Mouse (Mus musculus) C2C12 (cell line): ENCODE results near the gene Gm4187. TPM values are rescaled to one million over a fixed set of nuclear protein-coding genes. Genes with fewer than 3 reads are reported as not detected.
"Not testable (repeated sequence)": the region's sequence is repeated elsewhere in the genome, so short reads cannot be mapped to it uniquely, and the experiment has no call there.

ENCODE experiments used
- H3K27me3 ChIP-seq: one replicate; pipeline ENCODE4 v1.6.1; 2011; ENCODE audit not compliant: control insufficient read depth, insufficient read depth, insufficient read length
- H3K36me3 ChIP-seq: one replicate; pipeline ENCODE4 v1.6.1; 2011; ENCODE audit not compliant: control insufficient read depth, insufficient read depth
- H3K4me3 ChIP-seq: one replicate; pipeline ENCODE4 v1.5.1; 2011; ENCODE audit warnings: mild to moderate bottlenecking, control low read depth; ENCODE audit not compliant: poor library complexity, insufficient read depth, severe bottlenecking
- H3K79me2 ChIP-seq: one replicate; pipeline ENCODE4 v1.6.1; 2011; ENCODE audit not compliant: control insufficient read depth, insufficient read depth
- H3K79me3 ChIP-seq: one replicate; pipeline ENCODE4 v1.6.1; 2011; ENCODE audit warnings: low read depth, control low read depth
- H3ac ChIP-seq: one replicate; pipeline ENCODE3; 2011; ENCODE audit warnings: low read depth; ENCODE audit not compliant: control insufficient read depth, insufficient read length
- long read RNA-seq, 2 experiments: library from polyadenylated mRNA; unstranded; transcript quantifications; one replicate each; pipeline ENCODE4 v2.0.0; 2019 to 2020
- polyA plus RNA-seq: library from polyadenylated mRNA; unstranded; fragments of >200 nt; fragmentation: generic; extraction: Trizol; gene quantifications from one replicate; pipeline ENCODE4 v1.2.1, GENCODE M21; 2012; ENCODE audit warnings: missing spikeins

Gene Gm4187
- not detected for polyA plus RNA-seq
- long read RNA-seq, experiment 1, result 0 reads
- long read RNA-seq, experiment 2, result 0 reads

DNA sequence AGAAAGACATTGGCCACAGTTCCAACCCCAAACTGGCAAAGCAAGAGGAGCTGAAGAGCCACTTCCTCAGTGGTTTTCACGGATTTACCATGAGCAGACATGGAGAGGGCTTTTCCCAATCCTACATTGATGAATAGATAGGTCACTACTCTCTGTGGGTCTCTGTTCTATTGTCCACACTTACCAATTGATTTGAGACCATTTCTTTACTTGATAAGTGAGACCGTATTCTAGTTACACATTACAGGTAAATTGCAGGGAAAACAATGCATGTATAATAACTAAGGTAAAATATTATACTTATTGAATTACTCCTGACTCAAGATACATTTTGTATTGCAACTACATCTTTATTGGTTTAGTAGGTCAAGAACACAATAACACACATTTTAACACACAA lies at the start of gene Gm4187:
TSS of gene Gm4187 (minus strand) at position 101 of the 400 bp plus-strand sequence.
- H3K36me3 ChIP-seq, H3K79me2 ChIP-seq, H3K4me3 ChIP-seq, H3K27me3 ChIP-seq, H3ac ChIP-seq, H3K79me3 ChIP-seq: not testable (repeated sequence)

DNA sequence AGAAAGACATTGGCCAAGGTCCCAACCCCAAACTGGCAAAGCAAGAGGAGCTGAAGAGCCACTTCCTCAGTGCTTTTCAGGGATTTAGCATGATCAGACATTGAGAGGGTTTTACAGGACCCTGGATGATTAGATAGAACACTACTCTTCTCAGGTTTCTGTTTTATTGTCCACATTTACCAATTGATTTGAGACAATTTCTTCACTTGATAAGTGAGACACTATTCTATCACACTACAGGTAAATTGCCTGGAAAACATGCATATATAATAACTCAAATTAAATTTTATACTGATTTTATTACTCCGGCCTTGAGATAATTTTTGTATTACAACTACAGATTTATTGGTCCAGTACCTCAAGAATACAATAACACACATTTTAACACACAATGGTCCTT lies 41.4 kb upstream of the Gm4187 start, which contains the start of gene Gm8660:
TSS of gene Gm8660 (minus strand) at position 101 of the 400 bp plus-strand sequence.
- not testable (repeated sequence) for H3K27me3 ChIP-seq, H3ac ChIP-seq, H3K79me2 ChIP-seq, H3K36me3 ChIP-seq, H3K4me3 ChIP-seq, H3K79me3 ChIP-seq

Other genes starting within 250 kb of the Gm4187 start
- not detected for gene Gm16451, start 211.5 kb downstream of the Gm4187 start, polyA plus RNA-seq
- not detected for gene Gm10666, start 195.0 kb downstream of the Gm4187 start, polyA plus RNA-seq
- not detected for gene Vmn1r142, start 165.7 kb downstream of the Gm4187 start, polyA plus RNA-seq
- not detected for gene Vmn1r143, start 140.3 kb downstream of the Gm4187 start, polyA plus RNA-seq
- gene Gm8653, start 128.5 kb downstream of the Gm4187 start, polyA plus RNA-seq, result not detected
- gene Gm8453, start 100.2 kb downstream of the Gm4187 start, polyA plus RNA-seq, result not detected
- gene Gm8660, start 41.3 kb upstream of the Gm4187 start, polyA plus RNA-seq, result not detected
- gene Vmn1r148, start 83.9 kb upstream of the Gm4187 start, polyA plus RNA-seq, result not detected
- gene Vmn1r149, start 108.5 kb upstream of the Gm4187 start, polyA plus RNA-seq, result not detected
- gene Gm10665, start 134.4 kb upstream of the Gm4187 start, polyA plus RNA-seq, result not detected
- not detected for gene Vmn1r151, start 170.0 kb upstream of the Gm4187 start, polyA plus RNA-seq
- not detected for gene Vmn1r152, start 193.2 kb upstream of the Gm4187 start, polyA plus RNA-seq
- not detected for gene Gm8677, start 205.2 kb upstream of the Gm4187 start, polyA plus RNA-seq
- not detected for gene Gm4201, start 235.6 kb upstream of the Gm4187 start, polyA plus RNA-seq